Mouse (Mus musculus) splenic B cell, adult 2 months (primary cell): ENCODE data around the gene Cenpe.

Experiments used
- DNase-seq: peaks from one replicate; pipeline ENCODE4 v3.0.0-alpha.2; 2011; ENCODE audit warnings: low read depth, low spot score
- H3K27me3 ChIP-seq: 2 replicates; pipeline ENCODE4 v1.6.1; 2012; ENCODE audit warnings: mild to moderate bottlenecking, low read length, moderate library complexity, mixed read lengths; ENCODE audit not compliant: control insufficient read depth, poor library complexity, insufficient read depth, severe bottlenecking
- H3K36me3 ChIP-seq: 2 replicates; pipeline ENCODE4 v1.6.1; 2012; ENCODE audit warnings: mild to moderate bottlenecking, low read length, moderate library complexity, mixed read lengths; ENCODE audit not compliant: control insufficient read depth, poor library complexity, insufficient read depth, severe bottlenecking

The Cenpe gene

GRCm38 (mm10) chr3:135293703-135294102 is 81.4 kb downstream of the Cenpe start:
- Histone ChIP-seq H3K27me3 (no peaks in the 10 kb centered on the region), H3K36me3 (no peaks in the 10 kb centered on the region)
- no peak for DNase-seq

- Histone ChIP-seq H3K27me3 (no peaks in the 10 kb centered on the region), H3K36me3 (no peaks in the 10 kb centered on the region)
- DNase-seq, result no peak
Observed at GRCm38 (mm10) chr3:135295559-135295958, 83.2 kb downstream of the Cenpe start.

DNA sequence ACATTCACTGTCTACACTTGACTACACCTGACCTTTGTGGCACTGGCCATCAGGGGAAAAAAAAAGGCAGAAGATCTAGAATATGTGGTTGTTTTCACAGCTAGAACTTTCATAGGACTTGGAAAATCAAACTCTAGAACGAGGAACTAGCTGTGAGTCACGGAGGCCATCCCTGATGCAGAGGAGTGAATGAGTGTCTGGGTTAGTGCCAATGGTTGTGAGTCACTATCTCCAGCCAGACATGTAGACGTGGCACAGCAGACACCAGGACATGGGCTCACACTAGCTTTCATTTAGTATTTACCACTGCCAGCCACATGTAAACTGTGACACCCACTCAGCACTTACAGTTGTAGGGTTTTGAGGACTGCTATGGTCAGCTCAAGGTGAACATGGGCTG is 86.2 kb downstream of the Cenpe start:
- no peaks in the 10 kb centered on the region for H3K36me3 ChIP-seq
- no peak for DNase-seq
- no peaks in the 10 kb centered on the region for H3K27me3 ChIP-seq

- no peaks in the 10 kb centered on the region for H3K36me3 ChIP-seq
- H3K27me3 ChIP-seq, result no peaks in the 10 kb centered on the region
- DNase-seq, result no peak
Observed at GRCm38 (mm10) chr3:135300081-135300480, 87.7 kb downstream of the Cenpe start.

DNA sequence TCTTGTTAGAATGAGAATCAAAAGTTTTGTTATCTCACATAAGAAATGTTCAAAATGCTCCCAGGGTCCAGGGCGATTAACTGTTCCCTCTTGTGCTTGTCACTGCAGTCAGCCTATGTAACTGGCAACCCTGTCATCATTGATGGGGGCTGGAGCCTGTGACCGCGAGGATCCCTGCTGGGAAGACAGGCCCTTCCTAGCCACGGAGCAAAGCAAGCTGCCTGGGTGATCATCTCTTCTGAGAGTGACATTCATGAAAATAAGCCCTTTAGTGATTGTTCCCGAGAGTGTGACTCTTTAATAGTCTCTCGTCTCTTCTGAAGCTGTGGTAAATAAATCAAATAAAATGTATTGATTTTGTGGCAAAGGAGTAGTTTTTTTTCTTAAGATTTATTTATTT is 91.7 kb downstream of the Cenpe start:
- DNase-seq, result no peak
- no peaks in the 10 kb centered on the region for H3K27me3 ChIP-seq
- no peaks in the 10 kb centered on the region for H3K36me3 ChIP-seq

DNA sequence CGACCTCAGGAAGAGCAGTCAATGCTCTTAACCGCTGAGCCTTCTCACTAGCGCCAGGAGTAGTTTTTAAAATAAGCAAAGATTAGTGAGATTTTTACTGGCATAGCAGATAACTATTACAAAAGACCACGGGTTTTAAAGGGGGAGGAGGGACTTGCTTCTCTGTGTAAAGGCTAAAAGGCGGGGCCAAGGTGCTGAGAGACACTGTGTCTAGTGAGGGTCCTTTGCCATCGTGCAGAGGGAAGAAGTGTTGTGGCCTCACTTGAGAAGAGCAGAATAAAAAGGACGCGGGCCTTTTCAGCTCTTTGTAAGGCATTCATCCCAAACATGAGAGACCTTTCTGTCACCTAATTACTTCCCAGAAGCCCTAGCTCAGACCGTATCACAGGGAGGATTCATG is 92.2 kb downstream of the Cenpe start:
- no peaks in the 10 kb centered on the region for H3K36me3 ChIP-seq
- DNase-seq, result no peak
- no peaks in the 10 kb centered on the region for H3K27me3 ChIP-seq

DNA sequence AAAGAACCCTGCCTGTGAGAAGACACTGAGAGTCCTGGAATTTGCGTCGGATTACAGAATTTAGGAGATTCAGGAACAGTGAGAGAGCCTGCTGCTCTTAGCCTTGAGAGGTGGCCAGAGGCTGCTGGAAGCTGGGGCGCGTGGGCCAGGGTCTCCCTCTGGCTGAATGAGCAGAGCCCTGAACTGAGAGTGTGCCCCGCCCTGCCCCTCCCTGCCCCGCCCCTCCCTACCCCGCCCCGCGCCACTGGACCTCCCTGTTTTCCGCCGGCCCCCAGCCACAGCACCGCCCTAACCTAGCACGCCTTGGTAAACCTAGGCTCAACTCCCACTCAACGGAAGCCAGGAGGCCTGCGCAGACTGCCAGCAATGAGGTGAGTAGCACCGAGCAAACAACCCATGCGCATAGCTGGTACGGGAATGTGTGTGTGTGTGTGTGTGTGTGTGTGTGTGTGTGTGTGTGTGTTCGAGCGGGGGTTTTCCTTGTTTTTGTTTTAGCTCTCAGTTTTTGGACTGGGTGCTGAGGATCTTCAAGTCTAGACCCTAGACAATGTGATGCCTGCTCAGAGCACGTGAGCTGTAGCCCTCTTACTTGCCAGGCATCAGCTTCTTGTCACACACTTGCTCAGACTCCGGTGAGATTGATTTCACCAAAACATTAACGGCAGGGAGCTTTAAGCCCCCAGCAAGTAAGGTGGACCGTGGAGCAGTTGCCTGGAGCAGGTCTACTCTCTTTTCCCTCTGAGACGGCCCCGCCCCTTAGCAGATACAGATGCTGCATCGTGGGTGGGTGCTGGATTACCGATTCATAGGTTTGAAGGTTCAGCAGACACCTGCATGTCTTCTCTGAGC is 95.3 kb downstream of the Cenpe start, which contains the start of gene Slc9b2:
TSS of gene Slc9b2 (plus strand) at position 290 of the 849 bp plus-strand sequence.
- Histone ChIP-seq H3K27me3 (no peaks in the 10 kb centered on the region), H3K36me3 (no peaks in the 10 kb centered on the region)
- peak; percentile 63 for DNase-seq

GRCm38 (mm10) chr3:135312916-135313491 is 100.7 kb downstream of the Cenpe start:
- H3K36me3 ChIP-seq, result no peaks in the 10 kb centered on the region
- DNase-seq, result no peak
- no peaks in the 10 kb centered on the region for H3K27me3 ChIP-seq

GRCm38 (mm10) chr3:135313727-135314126 is 101.4 kb downstream of the Cenpe start:
- Histone ChIP-seq H3K27me3 (no peaks in the 10 kb centered on the region), H3K36me3 (no peaks in the 10 kb centered on the region)
- no peak for DNase-seq

DNA sequence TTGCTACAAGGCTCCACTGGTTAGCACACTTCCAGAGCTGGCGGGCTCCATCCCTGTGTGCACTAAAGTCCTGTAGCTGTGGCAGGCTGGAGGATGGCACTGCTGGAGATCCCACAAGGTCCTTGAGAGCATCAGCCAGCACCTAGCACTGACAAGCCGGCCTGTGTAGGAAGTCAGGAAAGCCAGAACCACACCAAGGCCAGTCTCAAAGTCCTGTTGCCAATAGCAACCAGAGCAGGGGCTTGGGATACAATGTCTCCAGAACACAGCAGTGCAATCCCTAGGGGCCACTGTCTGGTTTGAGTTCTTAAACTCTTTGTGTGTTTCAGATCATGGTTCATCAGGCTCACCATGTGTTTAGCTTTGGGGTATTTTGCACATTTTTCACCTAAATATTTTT is 102.5 kb downstream of the Cenpe start:
- Histone ChIP-seq H3K27me3 (no peaks in the 10 kb centered on the region), H3K36me3 (no peaks in the 10 kb centered on the region)
- DNase-seq, result no peak

DNA sequence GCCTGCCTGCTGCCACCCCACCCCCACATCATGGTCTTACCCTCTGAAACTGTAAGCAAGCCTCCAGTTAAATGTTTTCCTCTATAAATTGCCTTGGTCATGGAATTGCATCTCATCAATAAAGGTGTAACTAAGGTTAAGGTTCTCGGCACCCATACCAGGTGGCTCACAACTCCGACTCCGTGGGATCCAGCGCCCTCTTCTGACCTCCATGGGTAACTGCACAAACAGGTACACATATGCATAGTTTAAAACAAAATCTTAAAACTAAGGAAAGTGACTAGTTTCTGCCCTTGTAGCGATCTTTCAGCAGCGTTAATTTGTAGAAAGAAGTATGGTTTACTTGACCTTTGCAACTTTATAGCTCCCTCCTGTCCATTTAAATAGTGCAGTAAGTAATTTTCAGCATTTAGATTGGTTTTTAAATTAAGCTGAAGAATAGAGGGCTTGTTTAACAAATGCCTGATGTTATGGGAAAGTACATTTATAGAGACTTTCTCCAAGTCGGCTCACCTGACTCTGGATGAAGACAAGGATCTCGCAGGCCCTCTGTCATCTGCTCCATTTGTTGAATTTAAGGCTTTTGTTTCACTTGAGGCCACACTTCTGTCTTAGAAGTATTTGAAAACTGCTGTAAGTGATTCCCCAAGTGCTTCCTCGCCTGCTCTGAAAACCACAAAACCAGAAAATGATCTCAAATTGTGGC is 103.5 kb downstream of the Cenpe start:
- H3K27me3 ChIP-seq, result no peaks in the 10 kb centered on the region
- DNase-seq, result no peak
- H3K36me3 ChIP-seq, result no peaks in the 10 kb centered on the region

DNA sequence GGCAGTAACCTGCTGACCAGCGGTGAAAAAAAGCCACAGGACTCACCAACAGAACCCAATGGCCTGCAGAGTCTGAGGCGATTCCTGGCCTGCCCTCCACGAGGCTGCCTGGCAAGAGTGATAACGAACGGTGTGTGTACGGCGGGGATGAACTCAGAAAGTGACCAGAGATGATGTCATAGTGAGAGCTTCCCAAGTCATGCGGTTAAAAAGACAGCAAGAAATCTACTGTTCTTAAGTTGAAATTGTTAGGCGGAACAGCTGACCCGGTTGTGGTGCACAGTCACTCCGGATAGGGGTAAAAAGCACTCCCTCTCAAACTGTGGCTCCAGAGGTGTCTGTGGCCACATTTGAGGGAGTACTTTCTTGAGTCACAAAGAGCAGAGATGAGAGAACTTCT is 106.0 kb downstream of the Cenpe start:
- no peaks in the 10 kb centered on the region for H3K36me3 ChIP-seq
- no peaks in the 10 kb centered on the region for H3K27me3 ChIP-seq
- no peak for DNase-seq
